Mouse (Mus musculus) C2C12 (cell line): ENCODE data around the gene Arap1.

ENCODE experiments used
- CTCF ChIP-seq: IDR thresholded peaks from one replicate; pipeline ENCODE4 v1.5.1; 2011; ENCODE audit not compliant: control insufficient read depth, insufficient read depth, insufficient read length
- MYOD1 ChIP-seq: IDR thresholded peaks from one replicate; pipeline ENCODE4 v1.6.1; 2011; ENCODE audit warnings: low read depth; ENCODE audit not compliant: control insufficient read depth, insufficient read length

DNA sequence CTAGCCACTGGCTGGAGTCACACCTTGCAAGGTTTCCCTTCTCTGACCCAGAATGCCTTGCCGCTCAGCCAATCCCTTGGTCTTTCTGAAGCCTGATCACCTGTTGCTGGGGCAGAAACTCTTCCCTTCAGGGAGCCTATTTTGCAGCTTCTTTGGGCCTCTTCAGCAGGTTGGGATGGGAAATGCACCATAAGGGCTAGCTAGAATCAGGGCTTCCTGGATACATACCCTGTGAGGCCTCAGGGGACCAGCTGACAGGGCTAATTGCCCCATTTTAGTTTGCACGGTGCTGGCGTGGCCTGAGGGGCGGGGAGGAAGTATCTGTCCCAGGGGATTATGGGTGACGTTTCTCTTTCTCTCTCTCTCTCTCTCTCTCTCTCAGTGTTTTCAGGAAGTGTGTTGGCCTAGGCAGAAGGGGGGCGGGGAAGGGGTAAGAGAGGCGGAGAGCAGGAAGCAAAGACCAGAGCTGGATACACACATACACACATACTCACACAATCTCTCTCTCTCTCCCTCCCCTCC, 29.9 kb downstream of the Arap1 start:
- TF ChIP-seq CTCF: no peak
- no peak for TF ChIP-seq MYOD1
